Mouse (Mus musculus) kidney, embryonic 15.5 days (tissue): ENCODE data around the gene Ccer1. TPM values are rescaled to one million over a fixed set of nuclear protein-coding genes. Genes with fewer than 3 reads are reported as not detected.

ENCODE experiments used
- ATAC-seq: fragments of 200-750 bp; cut with Nextera tagmentation; replicated peaks from 2 replicates; pipeline ENCODE4 v1.8.0; 2017; ENCODE audit warnings: moderate TSS enrichment; ENCODE audit not compliant: low FRiP score
- H3K27ac ChIP-seq: fragments of 300-500 bp; sonication (generic); 2 replicates; pipeline ENCODE4 v1.5.1; 2015; ENCODE audit warnings: mild to moderate bottlenecking, inconsistent platforms
- H3K27me3 ChIP-seq: fragments of 300-500 bp; sonication (generic); 2 replicates; pipeline ENCODE4 v1.6.1; 2015; ENCODE audit warnings: inconsistent platforms
- H3K36me3 ChIP-seq: fragments of 300-500 bp; sonication (generic); 2 replicates; pipeline ENCODE4 v1.6.1; 2015; ENCODE audit warnings: inconsistent platforms
- H3K4me1 ChIP-seq: fragments of 300-500 bp; sonication (generic); 2 replicates; pipeline ENCODE4 v1.6.1; 2015; ENCODE audit warnings: inconsistent platforms
- H3K4me2 ChIP-seq: fragments of 300-500 bp; sonication (generic); 2 replicates; pipeline ENCODE4 v1.6.1; 2015; ENCODE audit warnings: moderate library complexity, mild to moderate bottlenecking, inconsistent platforms
- H3K4me3 ChIP-seq: fragments of 300-500 bp; sonication (generic); replicated peaks from 2 replicates; pipeline ENCODE4 v1.5.1; 2015; ENCODE audit warnings: mild to moderate bottlenecking, inconsistent platforms
- H3K9ac ChIP-seq: fragments of 300-500 bp; sonication (generic); 2 replicates; pipeline ENCODE4 v1.6.1; 2015; ENCODE audit warnings: mild to moderate bottlenecking, inconsistent platforms
- H3K9me3 ChIP-seq: fragments of 300-500 bp; sonication (generic); replicated peaks from 2 replicates; pipeline ENCODE4 v1.6.1; 2016; ENCODE audit warnings: inconsistent platforms
- WGBS: fragments of 180-500 bp; shearing (Covaris S2); methylation state at CpG from one replicate; pipeline ENCODE4 v1.1.7; 2015; ENCODE audit warnings: mixed read lengths; 5-methylcytosine and 5-hydroxymethylcytosine counted together
- polyA plus RNA-seq: library from polyadenylated mRNA; unstranded; fragments of >200 nt; fragmentation: Nextera tagmentation; extraction: Ambion mirVana; gene quantifications from 2 replicates; pipeline ENCODE4 v1.2.1, GENCODE M21; 2015

Ccer1 gene
- not detected in 2 replicates for polyA plus RNA-seq

DNA sequence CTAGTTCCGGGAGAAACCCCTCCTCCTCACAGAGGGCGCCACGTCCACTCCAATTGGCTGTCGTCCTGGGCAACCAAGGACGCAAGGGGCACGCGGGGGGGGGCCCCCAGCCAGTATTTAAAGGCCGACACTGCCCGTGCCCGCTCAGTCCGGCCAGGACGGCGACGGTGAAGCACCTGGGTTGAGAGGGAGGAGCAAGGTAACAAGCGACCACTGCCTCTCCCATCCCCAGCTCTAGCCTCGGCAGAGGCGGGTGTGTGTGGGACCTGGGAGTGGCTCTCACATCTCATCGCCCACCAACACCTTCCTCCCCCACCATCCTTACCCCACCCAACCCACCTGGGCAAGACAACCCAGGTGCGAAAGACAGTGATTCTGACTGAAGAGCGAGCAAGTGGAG is at the start of gene Ccer1:
Gene Ccer1 (plus strand): TSS at position 147 of the 400 bp plus-strand sequence.
- no peaks in the 10 kb centered on the region for H3K36me3 ChIP-seq
- no peaks in the 10 kb centered on the region for H3K4me1 ChIP-seq
- H3K4me2 ChIP-seq: no peak within 1 kb of the TSS
- no peaks in the 10 kb centered on the region for H3K27me3 ChIP-seq
- WGBS: 76% methylated on average over 20 of the region's 20 CpGs
- no peak within 1 kb of the TSS for H3K9ac ChIP-seq
- H3K9me3 ChIP-seq: no peaks in the 10 kb centered on the region
- 0 out of 2 replicates have a peak, but pooled peaks have one; percentile 22 for ATAC-seq
- H3K4me3 ChIP-seq: no peak within 1 kb of the TSS
- H3K27ac ChIP-seq: no peak within 1 kb of the TSS

GRCm38 (mm10) chr10:97643768-97644167 is 49.1 kb upstream of the Ccer1 start, which contains the start of gene Epyc:
Epyc (plus strand) TSS chr10:97644068.
- WGBS: 86% methylated on average over 2 of the region's 2 CpGs
- ATAC-seq: no peak
- Histone ChIP-seq H3K36me3 (no peaks in the 10 kb centered on the region), H3K4me1 (no peaks in the 10 kb centered on the region), H3K27ac (no peak within 1 kb of the TSS), H3K4me3 (no peak within 1 kb of the TSS), H3K27me3 (no peaks in the 10 kb centered on the region), H3K9ac (no peak within 1 kb of the TSS), H3K9me3 (no peaks in the 10 kb centered on the region), H3K4me2 (no peak within 1 kb of the TSS)

GRCm38 (mm10) chr10:97650334-97650733 is 42.5 kb upstream of the Ccer1 start:
- Histone ChIP-seq H3K36me3 (no peaks in the 10 kb centered on the region), H3K27ac (no peak overlapping the region), H3K4me2 (no peak overlapping the region), H3K9me3 (no peaks in the 10 kb centered on the region), H3K9ac (no peak overlapping the region), H3K4me3 (no peak overlapping the region), H3K27me3 (no peaks in the 10 kb centered on the region), H3K4me1 (no peaks in the 10 kb centered on the region)
- peak; percentile 76; the same call in 1 of the 2 replicates for ATAC-seq
- 36% methylated on average over 2 of the region's 2 CpGs for WGBS

GRCm38 (mm10) chr10:97659489-97659888 is 33.4 kb upstream of the Ccer1 start:
- H3K9me3 ChIP-seq: no peaks in the 10 kb centered on the region
- no peaks in the 10 kb centered on the region for H3K36me3 ChIP-seq
- ATAC-seq: no peak
- WGBS: 87% methylated on average over 1 of the region's 1 CpGs
- H3K9ac ChIP-seq: no peak overlapping the region
- H3K4me2 ChIP-seq: no peak overlapping the region
- H3K27me3 ChIP-seq: no peaks in the 10 kb centered on the region
- H3K4me3 ChIP-seq: no peak overlapping the region
- H3K4me1 ChIP-seq: no peaks in the 10 kb centered on the region
- no peak overlapping the region for H3K27ac ChIP-seq

DNA sequence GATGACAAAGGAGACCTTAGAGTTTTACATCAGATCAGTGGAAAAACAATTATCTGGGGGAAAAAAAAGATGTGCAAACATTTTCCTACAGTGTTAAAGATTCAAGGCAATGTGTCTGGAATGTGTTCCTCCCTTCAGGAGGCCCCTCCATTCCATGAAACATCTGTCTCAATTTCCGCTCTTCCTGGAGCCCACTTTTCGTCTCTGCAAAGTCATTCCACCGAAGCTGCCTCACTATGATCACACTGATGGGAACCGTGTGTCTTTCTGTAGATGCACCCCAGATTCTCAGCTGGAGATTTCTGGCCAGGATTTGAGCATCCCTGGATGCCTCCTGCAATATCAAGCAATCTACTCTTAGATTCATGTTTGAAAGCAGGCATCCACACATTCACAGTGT is 24.2 kb upstream of the Ccer1 start:
- ATAC-seq: no peak
- no peak overlapping the region for H3K27ac ChIP-seq

GRCm38 (mm10) chr10:97670202-97670601 is 22.7 kb upstream of the Ccer1 start:
- H3K27ac ChIP-seq: no peak overlapping the region
- no peak for ATAC-seq
- WGBS: 59% methylated on average over 4 of the region's 4 CpGs

More for the DNA sequence above, 24.2 kb upstream of the Ccer1 start:
- Histone ChIP-seq H3K4me3 (no peak overlapping the region), H3K4me1 (no peaks in the 10 kb centered on the region), H3K9ac (no peak overlapping the region), H3K4me2 (no peak overlapping the region), H3K9me3 (no peaks in the 10 kb centered on the region), H3K27me3 (no peaks in the 10 kb centered on the region), H3K36me3 (no peaks in the 10 kb centered on the region)
- WGBS: 52% methylated on average over 4 of the region's 4 CpGs

GRCm38 (mm10) chr10:97673239-97673638 is 19.6 kb upstream of the Ccer1 start:
- no peak overlapping the region for H3K9ac ChIP-seq
- H3K4me1 ChIP-seq: no peaks in the 10 kb centered on the region
- H3K27me3 ChIP-seq: no peaks in the 10 kb centered on the region
- 67% methylated on average over 2 of the region's 2 CpGs for whole genome bisulfite sequencing
- no peaks in the 10 kb centered on the region for H3K9me3 ChIP-seq
- no peaks in the 10 kb centered on the region for H3K36me3 ChIP-seq
- no peak for ATAC-seq
- H3K4me3 ChIP-seq: no peak overlapping the region
- H3K27ac ChIP-seq: no peak overlapping the region
- H3K4me2 ChIP-seq: no peak overlapping the region

More at GRCm38 (mm10) chr10:97670202-97670601, 22.7 kb upstream of the Ccer1 start:
- no peak overlapping the region for H3K4me3 ChIP-seq
- H3K4me2 ChIP-seq: no peak overlapping the region
- H3K36me3 ChIP-seq: no peaks in the 10 kb centered on the region
- no peaks in the 10 kb centered on the region for H3K4me1 ChIP-seq
- H3K9me3 ChIP-seq: no peaks in the 10 kb centered on the region
- no peak overlapping the region for H3K9ac ChIP-seq
- no peaks in the 10 kb centered on the region for H3K27me3 ChIP-seq

- no peaks in the 10 kb centered on the region for H3K27me3 ChIP-seq
- H3K4me3 ChIP-seq: no peak overlapping the region
- ATAC-seq: no peak
- no peaks in the 10 kb centered on the region for H3K9me3 ChIP-seq
- H3K36me3 ChIP-seq: no peaks in the 10 kb centered on the region
- no peak overlapping the region for H3K27ac ChIP-seq
- no peak overlapping the region for H3K4me2 ChIP-seq
- no peak overlapping the region for H3K9ac ChIP-seq
- H3K4me1 ChIP-seq: no peaks in the 10 kb centered on the region
These were observed 9.9 kb upstream of the Ccer1 start for GRCm38 (mm10) chr10:97682981-97683380.

- Histone ChIP-seq H3K36me3 (no peaks in the 10 kb centered on the region), H3K9ac (no peak overlapping the region), H3K27me3 (no peaks in the 10 kb centered on the region), H3K9me3 (no peaks in the 10 kb centered on the region), H3K4me3 (no peak overlapping the region), H3K4me1 (no peaks in the 10 kb centered on the region), H3K27ac (no peak overlapping the region), H3K4me2 (no peak overlapping the region)
- ATAC-seq: no peak
- 93% methylated on average over 1 of the region's 1 CpGs for WGBS
These were observed 5.7 kb upstream of the Ccer1 start for GRCm38 (mm10) chr10:97687198-97687597.

DNA sequence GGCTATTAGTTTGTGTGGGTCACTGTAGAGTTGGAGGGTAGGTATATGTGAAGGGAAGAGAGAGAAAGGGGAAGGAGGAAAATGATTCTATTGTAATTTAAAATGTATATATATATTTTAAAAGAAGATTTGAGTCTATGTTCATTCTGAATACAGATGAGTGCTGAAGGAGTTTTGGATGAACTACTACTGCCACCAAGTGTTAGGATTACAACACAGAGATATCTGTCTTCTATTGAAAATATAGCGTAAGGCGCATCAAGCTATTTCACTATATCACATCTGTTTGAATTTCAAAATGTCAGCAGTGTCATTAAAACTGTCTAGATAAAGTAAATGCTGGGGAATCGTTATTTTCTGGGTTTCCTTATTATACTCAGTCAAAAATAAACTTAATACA is 3.4 kb upstream of the Ccer1 start:
- H3K4me2 ChIP-seq: no peak overlapping the region
- H3K9me3 ChIP-seq: no peaks in the 10 kb centered on the region
- H3K4me3 ChIP-seq: no peak overlapping the region
- no peak overlapping the region for H3K27ac ChIP-seq
- H3K27me3 ChIP-seq: no peaks in the 10 kb centered on the region
- no peaks in the 10 kb centered on the region for H3K36me3 ChIP-seq
- no peak for ATAC-seq
- no peak overlapping the region for H3K9ac ChIP-seq
- H3K4me1 ChIP-seq: no peaks in the 10 kb centered on the region
- WGBS: 75% methylated on average over 3 of the region's 3 CpGs

DNA sequence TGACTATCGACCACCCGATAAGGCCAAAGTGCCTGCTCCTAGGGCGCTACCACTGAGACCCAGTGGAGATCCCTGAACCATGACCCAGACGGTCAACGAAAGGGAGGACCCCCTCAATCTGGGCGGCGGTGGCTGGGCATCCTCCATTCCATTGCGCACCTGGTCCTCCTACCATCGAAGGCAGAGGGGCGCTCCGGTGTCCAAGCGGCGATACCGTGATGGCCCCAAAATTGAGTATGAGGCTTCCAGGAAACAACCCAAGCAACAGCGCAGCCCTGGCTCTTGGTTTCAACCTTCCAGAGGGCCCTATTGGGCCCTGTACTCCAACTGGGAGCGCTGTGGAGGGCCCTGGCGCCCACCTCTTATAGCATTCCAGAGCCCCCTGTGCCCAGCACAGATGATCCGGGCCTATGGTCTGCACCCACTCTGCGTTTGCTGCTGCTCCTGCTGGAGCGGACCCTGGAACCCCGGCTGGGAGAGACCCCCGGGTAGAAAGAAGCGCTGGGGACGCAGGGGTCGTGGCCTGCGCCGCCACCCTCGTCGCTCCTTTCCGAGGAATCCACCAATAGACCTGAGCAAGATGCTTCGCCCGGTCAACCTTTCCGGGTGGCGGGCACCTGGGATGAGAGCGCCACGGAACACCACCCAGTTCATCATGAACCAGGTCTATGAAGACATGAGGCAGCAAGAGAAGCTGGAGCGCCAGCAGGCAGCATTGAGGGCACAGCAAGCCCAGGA is 708 bp downstream of the Ccer1 start:
- Histone ChIP-seq H3K36me3 (no peaks in the 10 kb centered on the region), H3K4me3 (no peak overlapping the region), H3K4me1 (no peaks in the 10 kb centered on the region), H3K9ac (no peak overlapping the region), H3K27ac (no peak overlapping the region), H3K9me3 (no peaks in the 10 kb centered on the region), H3K4me2 (no peak overlapping the region), H3K27me3 (no peaks in the 10 kb centered on the region)
- WGBS: 94% methylated on average over 37 of the region's 37 CpGs
- ATAC-seq: no peak; the same call in 1 of the 2 replicates

DNA sequence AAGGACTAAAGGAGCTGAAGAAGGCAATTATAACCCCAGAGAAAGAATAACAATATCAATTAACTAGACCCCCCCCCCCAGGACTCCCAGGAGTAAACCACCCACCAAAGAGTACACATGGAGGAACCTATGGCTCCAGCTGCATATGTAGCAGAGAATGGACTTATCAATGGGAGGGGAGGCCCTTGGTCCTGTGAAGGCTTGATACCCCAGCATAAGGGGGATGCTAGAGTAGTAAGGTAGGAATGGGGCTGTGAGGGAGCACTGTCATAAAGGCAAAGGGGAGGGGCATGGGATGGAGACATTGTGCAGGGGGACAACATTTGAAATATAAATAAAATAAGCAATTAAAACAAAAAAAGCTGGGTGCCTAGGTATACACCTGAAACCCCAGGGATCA is 9.5 kb downstream of the Ccer1 start:
- H3K9ac ChIP-seq: no peak overlapping the region
- no peak for ATAC-seq

GRCm38 (mm10) chr10:97704562-97704961 is 11.7 kb downstream of the Ccer1 start:
- no peaks in the 10 kb centered on the region for H3K27me3 ChIP-seq
- no peak overlapping the region for H3K9ac ChIP-seq
- no peaks in the 10 kb centered on the region for H3K9me3 ChIP-seq
- H3K4me2 ChIP-seq: no peak overlapping the region
- no peak overlapping the region for H3K27ac ChIP-seq
- no peaks in the 10 kb centered on the region for H3K4me1 ChIP-seq
- no peaks in the 10 kb centered on the region for H3K36me3 ChIP-seq
- 46% methylated on average over 1 of the region's 1 CpGs for WGBS
- no peak for ATAC-seq
- H3K4me3 ChIP-seq: no peak overlapping the region

More for the DNA sequence above, 9.5 kb downstream of the Ccer1 start:
- no peaks in the 10 kb centered on the region for H3K27me3 ChIP-seq
- H3K4me2 ChIP-seq: no peak overlapping the region
- H3K9me3 ChIP-seq: no peaks in the 10 kb centered on the region
- H3K27ac ChIP-seq: no peak overlapping the region
- H3K4me3 ChIP-seq: no peak overlapping the region
- no peaks in the 10 kb centered on the region for H3K36me3 ChIP-seq
- no peaks in the 10 kb centered on the region for H3K4me1 ChIP-seq
